Mouse (Mus musculus): ENCODE results near the gene Prn. TPM values are rescaled to one million over a fixed set of nuclear protein-coding genes. Genes with fewer than 3 reads are reported as not detected.

Gene Prn
- total and polyA plus RNA-seq, 2 experiments, result not detected

- WGBS, result 73% methylated on average over 7 of the region's 7 CpGs
- DNase-seq (ENCODE audit: extremely low read depth, low read depth, low spot score), result no peak
- no peaks in the 10 kb centered on the region for H3K27me3 ChIP-seq (ENCODE audit: control insufficient read depth, insufficient read depth, low read length)
These were observed 21.5 kb upstream of the Prn start for GRCm38 (mm10) chr2:131888233-131888632.

GRCm38 (mm10) chr2:131892534-131892933 is 17.2 kb upstream of the Prn start:
- Histone ChIP-seq H3K9ac (ENCODE audit: low read depth, low read length) (no peak overlapping the region), H3K27ac (replicated peaks; ENCODE audit: insufficient read depth, low read depth, low read length) (no peak overlapping the region), H3K4me3 (ENCODE audit: insufficient read depth, low read depth, low read length) (no peak overlapping the region), H3K27me3 (ENCODE audit: control insufficient read depth, insufficient read depth, low read length) (no peaks in the 10 kb centered on the region), H3K79me2 (ENCODE audit: control insufficient read depth, insufficient read depth, low read length) (no peaks in the 10 kb centered on the region), H3K4me1 (ENCODE audit: control insufficient read depth, insufficient read depth, low read length) (no peaks in the 10 kb centered on the region), H3K36me3 (ENCODE audit: control insufficient read depth, insufficient read depth, low read length) (no peaks in the 10 kb centered on the region)
- no peak for TF ChIP-seq CTCF (IDR thresholded peaks at IDR 0.05; ENCODE audit: low read depth, low read length)
- no peak for TF ChIP-seq POLR2A (IDR thresholded peaks at IDR 0.05; ENCODE audit: extremely low read depth, insufficient read depth, low read length)
- WGBS, result 53% methylated on average over 5 of the region's 5 CpGs
- DNase-seq (ENCODE audit: extremely low read depth, low read depth, low spot score), result no peak

More at GRCm38 (mm10) chr2:131888233-131888632, 21.5 kb upstream of the Prn start:
- no peaks in the 10 kb centered on the region for H3K4me1 ChIP-seq (ENCODE audit: control insufficient read depth, insufficient read depth, low read length)
- H3K4me3 ChIP-seq (ENCODE audit: insufficient read depth, low read depth, low read length), result no peak overlapping the region
- no peak overlapping the region for H3K27ac ChIP-seq (replicated peaks; ENCODE audit: insufficient read depth, low read depth, low read length)
- H3K36me3 ChIP-seq (ENCODE audit: control insufficient read depth, insufficient read depth, low read length), result no peaks in the 10 kb centered on the region
- H3K79me2 ChIP-seq (ENCODE audit: control insufficient read depth, insufficient read depth, low read length), result no peaks in the 10 kb centered on the region
- TF ChIP-seq POLR2A (IDR thresholded peaks at IDR 0.05; ENCODE audit: extremely low read depth, insufficient read depth, low read length) (no peak), CTCF (IDR thresholded peaks at IDR 0.05; ENCODE audit: low read depth, low read length) (no peak)
- H3K9ac ChIP-seq (ENCODE audit: low read depth, low read length), result no peak overlapping the region

- TF ChIP-seq POLR2A (IDR thresholded peaks at IDR 0.05; ENCODE audit: extremely low read depth, insufficient read depth, low read length) (no peak), CTCF (IDR thresholded peaks at IDR 0.05; ENCODE audit: low read depth, low read length) (no peak)
- 0 out of 2 replicates have a peak, but pooled peaks cover 3% of the 10 kb centered on the region for H3K27me3 ChIP-seq (ENCODE audit: control insufficient read depth, insufficient read depth, low read length)
- no peaks in the 10 kb centered on the region for H3K4me1 ChIP-seq (ENCODE audit: control insufficient read depth, insufficient read depth, low read length)
- H3K9ac ChIP-seq (ENCODE audit: low read depth, low read length), result no peak overlapping the region
- H3K27ac ChIP-seq (replicated peaks; ENCODE audit: insufficient read depth, low read depth, low read length), result no peak overlapping the region
- no peaks in the 10 kb centered on the region for H3K79me2 ChIP-seq (ENCODE audit: control insufficient read depth, insufficient read depth, low read length)
- H3K36me3 ChIP-seq (ENCODE audit: control insufficient read depth, insufficient read depth, low read length), result no peaks in the 10 kb centered on the region
- no peak overlapping the region for H3K4me3 ChIP-seq (ENCODE audit: insufficient read depth, low read depth, low read length)
- WGBS, result 79% methylated on average over 2 of the region's 2 CpGs
- DNase-seq (ENCODE audit: extremely low read depth, low read depth, low spot score), result no peak
These were observed 14.7 kb upstream of the Prn start for GRCm38 (mm10) chr2:131895106-131895505.

GRCm38 (mm10) chr2:131896011-131896410 is 13.7 kb upstream of the Prn start:
- Histone ChIP-seq H3K27ac (replicated peaks; ENCODE audit: insufficient read depth, low read depth, low read length) (no peak overlapping the region), H3K79me2 (ENCODE audit: control insufficient read depth, insufficient read depth, low read length) (no peaks in the 10 kb centered on the region), H3K9ac (ENCODE audit: low read depth, low read length) (no peak overlapping the region), H3K4me1 (ENCODE audit: control insufficient read depth, insufficient read depth, low read length) (no peaks in the 10 kb centered on the region), H3K36me3 (ENCODE audit: control insufficient read depth, insufficient read depth, low read length) (no peaks in the 10 kb centered on the region), H3K4me3 (ENCODE audit: insufficient read depth, low read depth, low read length) (no peak overlapping the region), H3K27me3 (ENCODE audit: control insufficient read depth, insufficient read depth, low read length) (0 out of 2 replicates have a peak, but pooled peaks cover 3% of the 10 kb centered on the region)
- no peak for TF ChIP-seq POLR2A (IDR thresholded peaks at IDR 0.05; ENCODE audit: extremely low read depth, insufficient read depth, low read length)
- TF ChIP-seq CTCF (IDR thresholded peaks at IDR 0.05; ENCODE audit: low read depth, low read length), result no peak
- 95% methylated on average over 4 of the region's 4 CpGs for WGBS
- DNase-seq (ENCODE audit: extremely low read depth, low read depth, low spot score), result no peak

GRCm38 (mm10) chr2:131897336-131898109 is 12.2 kb upstream of the Prn start:
- no peak overlapping the region for H3K27ac ChIP-seq (replicated peaks; ENCODE audit: insufficient read depth, low read depth, low read length)
- WGBS, result 90% methylated on average over 12 of the region's 12 CpGs
- 0 out of 2 replicates have a peak, but pooled peaks cover 3% of the 10 kb centered on the region for H3K27me3 ChIP-seq (ENCODE audit: control insufficient read depth, insufficient read depth, low read length)
- no peaks in the 10 kb centered on the region for H3K79me2 ChIP-seq (ENCODE audit: control insufficient read depth, insufficient read depth, low read length)
- no peak for DNase-seq (ENCODE audit: extremely low read depth, low read depth, low spot score)
- H3K4me1 ChIP-seq (ENCODE audit: control insufficient read depth, insufficient read depth, low read length), result no peaks in the 10 kb centered on the region
- TF ChIP-seq POLR2A (IDR thresholded peaks at IDR 0.05; ENCODE audit: extremely low read depth, insufficient read depth, low read length), result no peak
- no peak for TF ChIP-seq CTCF (IDR thresholded peaks at IDR 0.05; ENCODE audit: low read depth, low read length)
- no peaks in the 10 kb centered on the region for H3K36me3 ChIP-seq (ENCODE audit: control insufficient read depth, insufficient read depth, low read length)
- no peak overlapping the region for H3K9ac ChIP-seq (ENCODE audit: low read depth, low read length)
- H3K4me3 ChIP-seq (ENCODE audit: insufficient read depth, low read depth, low read length), result no peak overlapping the region

GRCm38 (mm10) chr2:131902423-131902822 is 7.3 kb upstream of the Prn start:
- Histone ChIP-seq H3K27me3 (ENCODE audit: control insufficient read depth, insufficient read depth, low read length) (0 out of 2 replicates have a peak, but pooled peaks cover 3% of the 10 kb centered on the region), H3K9ac (ENCODE audit: low read depth, low read length) (no peak overlapping the region), H3K4me3 (ENCODE audit: insufficient read depth, low read depth, low read length) (no peak overlapping the region), H3K27ac (replicated peaks; ENCODE audit: insufficient read depth, low read depth, low read length) (no peak overlapping the region), H3K79me2 (ENCODE audit: control insufficient read depth, insufficient read depth, low read length) (no peaks in the 10 kb centered on the region), H3K36me3 (ENCODE audit: control insufficient read depth, insufficient read depth, low read length) (no peaks in the 10 kb centered on the region), H3K4me1 (ENCODE audit: control insufficient read depth, insufficient read depth, low read length) (no peaks in the 10 kb centered on the region)
- WGBS, result 44% methylated on average over 3 of the region's 3 CpGs
- TF ChIP-seq POLR2A (IDR thresholded peaks at IDR 0.05; ENCODE audit: extremely low read depth, insufficient read depth, low read length) (no peak), CTCF (IDR thresholded peaks at IDR 0.05; ENCODE audit: low read depth, low read length) (no peak)
- no peak for DNase-seq (ENCODE audit: extremely low read depth, low read depth, low spot score)

All from liver, adult 2 months (tissue).